Mouse (Mus musculus): ENCODE measurements around the gene Scn4b.

DNA sequence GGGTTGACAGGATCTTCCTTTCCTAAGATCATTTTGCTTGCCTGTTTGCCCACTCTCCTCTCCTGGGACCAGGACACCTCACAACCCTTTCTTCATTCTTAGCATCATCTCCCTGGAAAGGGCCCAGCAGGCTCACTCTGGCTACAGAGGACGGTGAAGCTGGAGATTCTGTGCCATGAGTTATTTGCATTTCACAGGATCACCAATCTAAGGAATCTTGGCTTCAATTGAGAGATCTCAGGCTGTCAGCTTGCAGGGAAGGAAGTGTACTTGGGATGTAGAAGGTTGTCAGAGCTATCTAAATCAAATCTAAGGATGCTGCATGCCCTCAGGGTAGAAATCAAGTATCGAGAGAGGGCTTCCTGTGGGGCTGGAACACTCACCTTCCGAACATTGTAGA lies 35.3 kb downstream of the Scn4b start:
- no peak for TF ChIP-seq POLR2A (IDR thresholded peaks at IDR 0.05; ENCODE audit: borderline replicate concordance, extremely low read depth, insufficient read depth, insufficient read length, poor library complexity, severe bottlenecking)
- no peak for TF ChIP-seq CTCF (IDR thresholded peaks at IDR 0.05; ENCODE audit: borderline replicate concordance, extremely low read depth, insufficient read depth, insufficient read length)
